Mouse (Mus musculus): ENCODE data around the gene Iglon5. TPM values are rescaled to one million over a fixed set of nuclear protein-coding genes. Genes with fewer than 3 reads are reported as not detected.

Gene Iglon5
- 10 to 100 TPM; 57.1 to 59.1 TPM for total RNA-seq (2021)

DNA sequence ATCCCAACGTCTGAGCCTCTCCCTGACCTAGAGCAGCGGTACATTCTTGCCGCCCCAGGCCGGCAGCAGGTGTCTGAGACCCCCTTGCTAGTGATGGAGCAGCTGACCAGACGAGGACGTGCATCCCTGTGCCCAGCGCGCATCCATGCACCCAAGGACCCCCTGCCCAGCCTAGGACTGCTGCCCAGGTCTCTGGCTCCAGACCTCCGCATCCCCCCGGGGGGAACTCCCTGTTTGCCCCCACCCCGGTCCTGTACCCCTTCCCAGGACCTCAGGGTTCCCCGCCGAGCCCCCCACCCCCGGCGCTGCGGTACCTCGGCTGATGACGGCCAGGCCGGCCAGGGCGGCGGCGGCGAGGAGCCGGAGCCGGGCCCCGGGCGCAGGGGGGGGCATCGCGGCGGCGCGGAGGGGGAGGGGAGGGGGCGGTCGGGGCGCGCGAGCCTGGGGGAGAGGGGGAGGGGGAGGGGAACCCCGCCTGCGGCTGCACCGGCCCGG lies at the start of gene Iglon5:
Gene Iglon5, minus strand, starts transcription at position 445 of the 495 bp plus-strand sequence.
- intact Hi-C loops (cut with DNase I): no loop called here
- DNase-seq: peak; percentile 48

DNA sequence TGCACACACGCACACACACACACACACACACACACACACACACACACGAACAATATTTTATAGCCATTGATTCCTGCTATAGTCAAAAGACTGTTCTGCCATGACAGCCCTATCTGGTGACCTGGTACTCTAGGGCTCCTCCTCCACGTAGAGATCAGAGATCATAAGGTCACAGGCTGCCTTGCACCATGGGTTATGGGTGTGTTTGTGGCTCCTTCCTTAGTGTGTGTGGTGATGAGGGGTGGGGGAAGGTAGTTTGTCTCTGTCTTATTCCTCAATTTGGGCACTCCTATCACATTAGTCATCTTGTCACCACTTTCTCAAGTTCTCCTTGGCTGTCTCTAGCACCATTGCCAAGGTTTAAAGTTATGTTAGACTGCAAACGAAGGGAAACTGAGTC lies 48.6 kb upstream of the Iglon5 start:
- intact Hi-C loops (cut with DNase I): no loop called here
- no peak for DNase-seq

DNA sequence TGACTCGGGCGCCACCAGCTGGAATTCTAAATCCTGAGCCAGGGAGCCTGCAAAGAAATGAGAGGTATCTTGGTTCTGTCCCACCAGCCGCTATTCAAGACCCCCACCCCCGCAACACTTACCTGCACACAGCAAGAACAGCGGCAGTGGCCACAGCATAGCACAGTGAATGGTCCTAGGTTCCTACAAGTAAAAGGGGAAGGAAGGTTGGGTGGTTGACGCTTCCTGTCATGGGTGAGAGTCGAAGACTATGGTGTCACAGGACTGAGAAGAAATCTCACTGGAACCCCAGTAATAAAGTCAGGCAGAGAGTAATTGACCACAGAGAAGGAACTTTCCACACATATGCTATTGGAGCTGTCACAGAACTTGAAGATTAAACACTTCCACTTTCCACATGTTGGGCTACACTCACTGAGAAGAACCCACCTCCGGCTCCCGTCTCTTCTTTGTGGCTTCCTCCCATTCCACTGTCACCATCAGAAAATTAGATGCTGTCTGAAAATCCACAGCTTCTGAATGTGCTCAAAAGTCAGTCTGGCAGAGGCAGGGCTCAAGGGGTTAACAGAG lies 43.1 kb upstream of the Iglon5 start:
- intact Hi-C loops (cut with DNase I): no loop called here
- no peak for DNase-seq

DNA sequence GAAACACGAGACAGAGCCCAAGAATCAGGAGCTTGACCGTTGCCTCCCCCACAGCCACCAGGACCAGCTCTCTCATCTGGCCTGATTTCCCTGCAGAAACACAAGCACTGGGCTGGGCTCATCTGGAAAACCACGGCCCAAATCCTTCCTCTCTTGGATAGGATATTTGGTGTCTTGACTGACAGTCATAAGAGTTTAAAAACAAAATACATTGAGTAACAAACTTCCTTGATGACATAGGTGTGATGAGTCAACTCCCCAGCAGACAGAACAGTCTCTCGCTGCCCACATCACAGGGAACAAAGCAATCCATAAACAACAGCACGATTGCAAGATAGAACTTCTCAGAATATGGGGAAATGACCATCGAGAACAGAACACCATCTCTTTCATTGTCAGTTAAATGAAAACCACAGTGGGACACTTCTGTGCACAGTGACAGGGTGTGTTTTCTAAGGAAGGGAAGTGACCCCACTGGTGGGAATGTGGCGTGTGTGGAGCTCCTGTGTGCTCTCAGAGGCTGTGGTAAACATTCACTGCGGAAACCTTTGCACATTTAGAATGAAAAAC lies 40.4 kb upstream of the Iglon5 start:
- intact Hi-C loops (cut with DNase I): no loop called here
- DNase-seq: no peak

GRCm38 (mm10) chr7:43525313-43525712 lies 35.4 kb upstream of the Iglon5 start:
- intact Hi-C loops (cut with DNase I): no loop called here
- no peak for DNase-seq

- no peak for DNase-seq
- intact Hi-C loops (cut with DNase I): no loop called here
Measured at GRCm38 (mm10) chr7:43522776-43523175, 32.9 kb upstream of the Iglon5 start.

- peak; percentile 48 for DNase-seq
Measured at GRCm38 (mm10) chr7:43518341-43518740, 28.5 kb upstream of the Iglon5 start.

DNA sequence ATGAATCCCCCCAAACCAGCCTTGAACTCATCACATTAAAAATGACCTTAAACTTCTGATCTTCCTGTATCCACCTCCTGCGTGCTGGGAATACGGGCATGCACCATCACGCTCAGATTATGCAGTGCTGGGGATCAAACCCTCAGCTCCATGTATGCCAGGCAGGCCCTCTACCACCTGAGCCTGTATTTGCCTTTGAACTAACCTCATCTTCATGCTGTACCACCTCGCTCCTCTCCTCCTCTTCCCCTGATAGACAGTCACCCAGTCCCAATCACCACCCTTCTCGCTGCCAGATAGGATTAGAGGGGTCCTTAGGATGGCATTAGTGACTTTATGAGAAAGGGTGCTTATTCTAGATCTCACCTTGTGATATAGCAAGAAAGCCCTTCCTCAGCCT lies 25.2 kb upstream of the Iglon5 start:
- intact Hi-C loops (cut with DNase I): no loop called here
- DNase-seq: no peak

More at GRCm38 (mm10) chr7:43518341-43518740, 28.5 kb upstream of the Iglon5 start:
- intact Hi-C loops (cut with DNase I): no loop called here

DNA sequence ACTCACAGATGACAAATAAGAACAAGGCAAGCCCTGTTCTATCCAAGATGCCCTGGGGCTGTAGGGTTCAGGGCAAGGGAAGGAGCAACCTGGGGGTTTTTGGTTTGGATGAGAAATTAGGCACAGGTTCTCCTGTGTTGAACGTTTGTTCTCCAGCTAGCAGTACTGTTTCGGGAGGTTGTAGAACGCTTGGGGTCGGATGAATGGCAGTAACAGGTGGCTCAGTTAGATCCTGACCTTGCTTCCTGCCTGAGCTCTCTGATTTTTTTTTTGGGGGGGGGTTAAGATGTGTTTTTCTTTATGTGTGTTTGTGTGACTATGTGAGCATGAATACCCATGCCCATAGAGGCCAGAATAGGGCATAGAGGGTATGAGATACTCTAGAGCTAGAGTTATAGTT lies 22.6 kb upstream of the Iglon5 start:
- DNase-seq: no peak
- intact Hi-C loops (cut with DNase I): no loop called here

DNA sequence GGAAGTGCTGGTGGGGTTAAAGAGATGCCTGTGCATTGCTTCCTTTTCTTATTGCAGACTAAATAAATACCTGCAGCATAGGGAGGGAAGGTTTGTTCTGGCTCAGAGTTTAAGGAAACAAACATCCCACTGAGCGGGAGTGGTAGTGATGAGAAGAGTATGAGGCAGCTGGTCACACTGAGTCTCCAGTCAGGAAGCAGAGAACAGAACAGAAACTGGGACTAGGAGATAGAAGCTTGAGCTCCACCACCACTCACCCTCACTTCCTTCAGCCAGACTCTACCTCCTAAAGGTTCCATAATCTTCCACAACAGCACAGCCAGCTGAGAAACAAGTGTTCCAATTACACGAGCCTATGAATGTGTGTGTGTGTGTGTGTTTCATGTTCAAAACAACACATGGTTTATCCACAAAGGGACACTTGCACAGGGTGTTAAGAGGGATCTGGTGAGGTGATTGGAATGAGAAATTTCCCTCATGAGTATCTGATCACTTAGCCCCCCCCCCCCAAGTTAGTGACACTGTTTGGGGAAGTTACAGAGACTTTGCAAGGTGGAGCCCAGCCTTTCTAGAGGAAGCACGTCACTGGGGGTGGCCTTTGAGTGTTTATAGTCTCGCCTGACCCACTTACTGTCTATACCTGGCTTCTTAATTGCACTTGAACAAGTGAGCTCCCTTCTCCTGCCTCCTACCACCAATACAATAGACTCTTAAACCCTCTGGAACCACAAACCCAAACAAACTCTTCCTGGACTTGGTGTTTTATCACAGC lies 22.0 kb upstream of the Iglon5 start:
- intact Hi-C loops (cut with DNase I): no loop called here
- no peak for DNase-seq

DNA sequence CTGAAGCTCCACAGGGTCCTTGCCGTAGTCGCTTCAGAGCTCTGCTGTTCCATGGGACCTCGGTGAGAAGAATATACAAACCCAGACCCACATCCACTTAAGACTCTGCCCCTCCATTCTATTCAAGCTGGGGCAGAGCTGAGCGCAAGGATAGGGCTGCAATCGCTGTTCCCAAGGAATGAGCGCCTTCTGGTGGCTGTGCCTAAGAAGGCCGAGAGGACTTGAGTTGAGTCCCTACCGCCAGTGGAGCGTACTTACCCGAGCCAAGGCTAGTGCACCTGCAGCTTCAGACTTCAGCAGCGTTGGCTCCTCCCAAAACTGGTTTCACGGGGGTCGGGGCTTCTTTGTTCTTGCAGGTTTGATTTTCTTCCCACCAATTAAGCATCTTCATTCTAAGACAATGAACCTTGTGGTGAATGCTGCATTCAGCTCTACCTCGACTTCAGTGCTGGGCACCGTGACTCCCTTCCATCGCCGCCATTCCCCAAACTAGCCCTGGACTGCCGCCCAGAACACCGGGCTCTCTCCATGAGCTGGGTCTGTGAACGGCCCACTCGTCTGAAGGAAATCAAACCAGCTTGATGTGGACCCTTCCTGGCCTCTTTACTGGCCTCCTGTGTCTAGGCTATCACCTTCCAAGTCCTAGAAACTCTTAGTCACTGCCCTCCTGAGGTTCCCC lies 5.6 kb upstream of the Iglon5 start:
- DNase-seq: peak; percentile 78
- intact Hi-C loops (cut with DNase I): no loop called here

DNA sequence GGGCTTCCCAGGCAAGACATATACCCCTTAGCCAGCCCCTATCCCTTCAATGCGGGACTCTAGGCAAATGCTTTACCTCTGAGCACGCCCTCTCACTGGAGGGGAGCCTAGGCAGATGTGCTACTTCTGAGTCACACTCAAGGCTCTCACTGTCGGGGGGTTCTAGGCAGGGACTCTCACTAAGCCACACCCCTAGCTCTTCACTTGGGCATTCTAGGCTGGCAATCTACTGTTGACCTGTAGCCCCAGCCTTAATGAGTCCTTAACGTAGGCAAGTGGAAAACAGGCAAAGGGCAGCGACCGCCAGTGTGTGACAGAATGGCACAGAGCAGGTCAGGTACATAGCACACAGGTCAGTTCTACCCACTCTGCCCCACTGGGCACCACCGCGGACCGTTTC lies 986 bp upstream of the Iglon5 start:
- intact Hi-C loops (cut with DNase I): no loop called here

GRCm38 (mm10) chr7:43490182-43490584 lies 308 bp upstream of the Iglon5 start:
- peak; percentile 93 for DNase-seq
- intact Hi-C loops (cut with DNase I): no loop called here

More for the DNA sequence above, 986 bp upstream of the Iglon5 start:
- DNase-seq: no peak

- intact Hi-C loops (cut with DNase I): no loop called here
- DNase-seq: no peak
Measured at GRCm38 (mm10) chr7:43488646-43489045, 1.2 kb downstream of the Iglon5 start.

GRCm38 (mm10) chr7:43483236-43483635 lies 6.6 kb downstream of the Iglon5 start:
- no peak for DNase-seq

GRCm38 (mm10) chr7:43482090-43482716 lies 7.7 kb downstream of the Iglon5 start:
- intact Hi-C loops (cut with DNase I): no loop called here
- DNase-seq: peak; percentile 86

More at GRCm38 (mm10) chr7:43483236-43483635, 6.6 kb downstream of the Iglon5 start:
- intact Hi-C loops (cut with DNase I): no loop called here

DNA sequence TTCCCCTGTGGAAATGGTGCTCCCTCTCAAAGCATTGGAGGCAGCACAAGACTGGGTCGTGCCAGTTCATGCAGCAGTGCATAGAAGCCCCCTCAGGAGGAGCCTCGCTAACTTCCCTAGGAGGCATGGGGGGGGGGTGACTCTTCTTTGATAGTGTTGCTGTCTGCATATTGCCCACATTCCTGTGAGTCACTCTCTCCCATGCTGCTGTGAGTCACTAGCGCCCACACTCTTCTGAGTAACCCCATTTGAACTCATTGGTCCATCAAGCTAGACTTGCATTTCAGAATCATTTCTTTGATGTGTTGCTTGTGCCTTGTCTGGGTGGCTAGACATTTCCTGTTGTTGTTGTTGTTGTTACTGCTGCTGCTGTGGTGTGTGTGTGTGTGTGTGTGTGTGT lies 8.7 kb downstream of the Iglon5 start:
- intact Hi-C loops (cut with DNase I): no loop called here
- no peak for DNase-seq

- intact Hi-C loops (cut with DNase I): no loop called here
Measured at GRCm38 (mm10) chr7:43476376-43476775, 13.5 kb downstream of the Iglon5 start.

DNA sequence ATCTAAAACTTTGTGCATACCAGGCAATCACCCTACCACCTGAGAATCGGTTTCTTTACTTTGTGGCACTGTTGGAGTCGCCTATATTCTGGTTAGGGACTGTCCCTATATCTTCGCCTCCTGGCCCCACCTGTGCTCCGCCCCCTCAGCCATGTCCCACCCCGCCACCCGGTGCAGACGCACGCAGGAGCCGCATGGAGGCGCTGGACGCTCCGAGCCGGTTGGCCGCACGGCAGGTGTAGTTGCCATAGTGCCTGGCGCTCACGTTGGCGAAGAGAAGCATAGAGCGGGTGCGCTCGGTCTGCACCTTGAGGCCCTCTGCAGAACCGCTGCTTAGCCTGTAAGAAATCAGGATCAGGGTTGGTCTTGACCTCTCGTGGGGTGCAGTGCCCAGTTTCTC lies 14.2 kb downstream of the Iglon5 start:
- intact Hi-C loops (cut with DNase I): no loop called here
- DNase-seq: no peak

More at GRCm38 (mm10) chr7:43476376-43476775, 13.5 kb downstream of the Iglon5 start:
- no peak for DNase-seq

DNA sequence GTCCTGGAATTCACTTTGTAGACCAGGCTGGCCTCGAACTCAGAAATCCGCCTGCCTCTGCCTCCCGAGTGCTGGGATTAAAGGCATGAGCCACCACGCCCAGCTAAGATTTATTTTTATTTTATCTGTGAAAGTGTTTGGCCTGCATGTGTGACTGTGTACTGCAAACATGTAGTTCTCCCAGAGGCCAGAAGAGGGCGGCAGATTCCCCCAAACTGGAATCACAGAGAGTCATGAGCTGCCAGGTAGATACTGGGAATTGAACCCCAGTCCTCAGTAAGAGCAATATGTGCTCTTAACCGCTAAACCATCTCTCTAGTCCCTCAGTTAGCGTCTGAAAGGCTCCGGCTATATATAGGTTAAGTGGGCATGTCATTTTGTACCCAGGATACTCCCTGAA lies 19.5 kb downstream of the Iglon5 start:
- intact Hi-C loops (cut with DNase I): no loop called here

More for the DNA sequence above, 19.5 kb downstream of the Iglon5 start:
- DNase-seq: no peak

All from left cerebral cortex, postnatal 4 days (tissue).